15 mouse cellular contexts compared by ENCODE assay signal in genomic region chr8:121570801-121571200, GRCm38 (mm10). TPM values are rescaled to one million over a fixed set of nuclear protein-coding genes. Genes with fewer than 3 reads are reported as not detected.
A peak's percentile ranks its signal among the peaks of the same experiment; 100 is the strongest.
DNase-seq lines count a peak whose midpoint lies in the region; ATAC-seq lines count a peak whose summit lies in the region.
"Had no signal": no experiment of that assay in that cellular context is flagged by ENCODE, and none has a peak within 500 bp of the region (broad histone marks: within the 10 kb centered on the region; RNA-seq: fewer than 3 reads in every experiment).

No protein-coding gene starts in this region.

- H3K27me3 ChIP-seq in heart, embryonic 12.5 days (replicated peaks): no peaks in the 10 kb centered on the region
- H3K27me3 ChIP-seq in lung, embryonic 16.5 days (ENCODE audit: control insufficient read depth, insufficient read depth, low read depth, low read length): no peaks in the 10 kb centered on the region
- no peaks in the 10 kb centered on the region for H3K27me3 ChIP-seq in midbrain, embryonic 10.5 days (ENCODE audit: low read depth, poor library complexity, severe bottlenecking)
- H3K27me3 ChIP-seq: embryonic facial prominence, embryonic 15.5 days had no signal

- no peak for DNase-seq in heart, postnatal 10 days
- no peak for DNase-seq in lung, postnatal 25 days (ENCODE audit: low spot score)
- DNase-seq in brain, adult 2 months (ENCODE audit: low read depth, low spot score): peak; percentile 36
- DNase-seq in ovary, adult 18-20 months (ENCODE audit: low spot score): no peak
- DNase-seq in midbrain, embryonic 10.5 days (ENCODE audit: low spot score): no peak
- DNase-seq: cerebellum, postnatal 25 days; kidney, adult 11 months; right cerebral cortex, postnatal 4 days had no signal

- no peak overlapping the region for H3K9ac ChIP-seq in heart, embryonic 12.5 days
- peak overlapping the region; percentile 24 for H3K9ac ChIP-seq in lung, embryonic 16.5 days (ENCODE audit: low read length)
- H3K9ac ChIP-seq: embryonic facial prominence, embryonic 15.5 days had no signal

- H3K4me3 ChIP-seq in heart, embryonic 12.5 days: peak overlapping the region; percentile 8; the same call in 1 of the 2 replicates
- peak overlapping the region; percentile 28 for H3K4me3 ChIP-seq in lung, embryonic 16.5 days (ENCODE audit: low read length)
- H3K4me3 ChIP-seq in macrophage (ENCODE audit: inconsistent target): peak overlapping the region; percentile 5; the same call in 1 of the 2 replicates
- H3K4me3 ChIP-seq in midbrain, embryonic 10.5 days: no peak overlapping the region
- H3K4me3 ChIP-seq: embryonic facial prominence, embryonic 15.5 days had no signal

- 73% methylated on average over 17 of the region's 17 CpGs for WGBS in heart, embryonic 12.5 days
- 48% methylated on average over 17 of the region's 17 CpGs for WGBS in lung, embryonic 16.5 days
- 49% methylated on average over 17 of the region's 17 CpGs for WGBS in macrophage (ENCODE audit: missing documents)
- WGBS in midbrain, embryonic 10.5 days: 84% methylated on average over 17 of the region's 17 CpGs

- H3K4me2 ChIP-seq in heart, embryonic 12.5 days: peak overlapping the region; percentile 31; the same call in 1 of the 2 replicates
- peak overlapping the region; percentile 43 for H3K4me2 ChIP-seq in lung, embryonic 16.5 days (ENCODE audit: low read depth, low read length)
- H3K4me2 ChIP-seq: embryonic facial prominence, embryonic 15.5 days had no signal

- intact Hi-C loops in heart, postnatal 10 days (cut with DNase I): no loop called here

- peaks cover 57% of the 10 kb centered on the region; the same call in 1 of the 2 replicates for H3K79me2 ChIP-seq in macrophage (ENCODE audit: inconsistent target)

- no peak overlapping the region for H3K27ac ChIP-seq in heart, embryonic 12.5 days (ENCODE audit: poor library complexity, severe bottlenecking)
- H3K27ac ChIP-seq in lung, embryonic 16.5 days (ENCODE audit: low read length): peak overlapping the region; percentile 61
- H3K27ac ChIP-seq in macrophage: 0 out of 2 replicates have a peak overlapping the region, but pooled peaks have one; percentile 8
- H3K27ac ChIP-seq in midbrain, embryonic 10.5 days (replicated peaks): no peak overlapping the region
- H3K27ac ChIP-seq: embryonic facial prominence, embryonic 15.5 days had no signal

- no peak for ATAC-seq in heart, embryonic 12.5 days (ENCODE audit: insufficient number of reproducible peaks, low FRiP score)
- peak; percentile 47 for ATAC-seq in lung, embryonic 16.5 days (ENCODE audit: low read depth)

- H3K4me1 ChIP-seq in heart, embryonic 12.5 days (replicated peaks): peaks cover 29% of the 10 kb centered on the region
- peaks cover 21% of the 10 kb centered on the region; the same call in 1 of the 2 replicates for H3K4me1 ChIP-seq in lung, embryonic 16.5 days (replicated peaks; ENCODE audit: control insufficient read depth, insufficient read depth, low read length)
- peaks cover 53% of the 10 kb centered on the region for H3K4me1 ChIP-seq in midbrain, embryonic 10.5 days

- no peaks in the 10 kb centered on the region for H3K36me3 ChIP-seq in heart, embryonic 12.5 days
- no peaks in the 10 kb centered on the region for H3K36me3 ChIP-seq in lung, embryonic 16.5 days (ENCODE audit: control insufficient read depth, insufficient read depth, low read length)
- H3K36me3 ChIP-seq in macrophage (ENCODE audit: inconsistent target): no peaks in the 10 kb centered on the region
- peaks cover 3% of the 10 kb centered on the region; the same call in 1 of the 2 replicates for H3K36me3 ChIP-seq in midbrain, embryonic 10.5 days

- H3K9me3 ChIP-seq in heart, embryonic 12.5 days (replicated peaks): no peaks in the 10 kb centered on the region
- no peaks in the 10 kb centered on the region for H3K9me3 ChIP-seq in lung, embryonic 16.5 days (ENCODE audit: control insufficient read depth, low read length)
- no peaks in the 10 kb centered on the region for H3K9me3 ChIP-seq in midbrain, embryonic 10.5 days (replicated peaks)
- H3K9me3 ChIP-seq: embryonic facial prominence, embryonic 15.5 days had no signal

RNA-seq across cellular contexts. Expression of gene Fbxo31, which starts 7.8 kb away (rescaled TPM):
- 13.7 and 15.7 TPM in 2 replicates for polyA plus RNA-seq in heart, embryonic 12.5 days (2016; fragmentation: Nextera tagmentation; extraction: Ambion mirVana)
- total RNA-seq in heart, postnatal 10 days (2021): 10 to 100 TPM; 30.2 to 51.0 TPM
- 12.0 and 12.9 TPM in 2 replicates for polyA plus RNA-seq in lung, embryonic 16.5 days (2015; fragmentation: Nextera tagmentation; extraction: Ambion mirVana)
- 10 to 100 TPM in 7 of 26 experiments, 1 to 10 TPM in 16, under 1 TPM in 3; 0.17 to 16.4 (median 4.8) TPM for total RNA-seq in macrophage (2018; cell fraction: chromatin; rRNA removed)
- 1 to 10 TPM; 2.6 to 8.9 (median 5.7) TPM for total RNA-seq in macrophage (2018; cell fraction: cytosol; rRNA removed)
- total RNA-seq in macrophage (2018; cell fraction: nucleus; rRNA removed): 10 to 100 TPM in 3 of 26 experiments, 1 to 10 TPM in 22, under 1 TPM in 1; 0.98 to 15.3 (median 5.2) TPM
- 3.7 to 7.2 TPM (median 6.6 TPM) in 3 replicates for polyA plus RNA-seq in macrophage (2018)
- 14.8 TPM in 2 replicates for polyA plus RNA-seq in midbrain, embryonic 10.5 days (2016; fragmentation: Nextera tagmentation; extraction: Ambion mirVana)

RNA-seq across cellular contexts. Expression of gene Map1lc3b, which starts 19.4 kb away (rescaled TPM):
- polyA plus RNA-seq in heart, embryonic 12.5 days (2016; fragmentation: Nextera tagmentation; extraction: Ambion mirVana): 176 and 182 TPM in 2 replicates
- total RNA-seq in heart, postnatal 10 days (2021): 100 to 1,000 TPM; 181 to 187 TPM
- polyA plus RNA-seq in lung, embryonic 16.5 days (2015; fragmentation: Nextera tagmentation; extraction: Ambion mirVana): 211 and 234 TPM in 2 replicates
- total RNA-seq in macrophage (2018; cell fraction: chromatin; rRNA removed): 10 to 100 TPM; 36.1 to 89.7 (median 52.6) TPM
- 100 to 1,000 TPM in 13 of 26 experiments, 10 to 100 TPM in 13; 74.3 to 164 (median 102) TPM for total RNA-seq in macrophage (2018; cell fraction: cytosol; rRNA removed)
- total RNA-seq in macrophage (2018; cell fraction: nucleus; rRNA removed): 10 to 100 TPM; 40.1 to 92.9 (median 52.1) TPM
- polyA plus RNA-seq in macrophage (2018): 97.3 to 168 TPM (median 103 TPM) in 3 replicates
- 208 and 250 TPM in 2 replicates for polyA plus RNA-seq in midbrain, embryonic 10.5 days (2016; fragmentation: Nextera tagmentation; extraction: Ambion mirVana)

RNA-seq across cellular contexts. Expression of gene 1700018B08Rik, which starts 26.7 kb away (rescaled TPM):
- not detected in 2 replicates for polyA plus RNA-seq in heart, embryonic 12.5 days (2016; fragmentation: Nextera tagmentation; extraction: Ambion mirVana)
- total RNA-seq in heart, postnatal 10 days (2021): not detected
- polyA plus RNA-seq in lung, embryonic 16.5 days (2015; fragmentation: Nextera tagmentation; extraction: Ambion mirVana): not detected in 2 replicates
- not detected for total RNA-seq in macrophage (2018; cell fraction: chromatin; rRNA removed)
- not detected for total RNA-seq in macrophage (2018; cell fraction: cytosol; rRNA removed)
- total RNA-seq in macrophage (2018; cell fraction: nucleus; rRNA removed): not detected
- polyA plus RNA-seq in macrophage (2018): not detected in 3 replicates
- polyA plus RNA-seq in midbrain, embryonic 10.5 days (2016; fragmentation: Nextera tagmentation; extraction: Ambion mirVana): not detected in 2 replicates
- total RNA-seq: hematopoietic stem cell, adult 5-6 weeks had no signal
- polyA plus RNA-seq: brain, embryonic 14.5 days; embryonic facial prominence, embryonic 15.5 days; stomach, embryonic 14.5 days had no signal

Comparison
In these comparisons a context has a peak if more than half of its experiments do, and no peak if none do; other contexts are left out.
1. H3K27ac ChIP-seq: peak in lung, embryonic 16.5 days (single experiment) and macrophage (single experiment); none in heart, embryonic 12.5 days (single experiment) and midbrain, embryonic 10.5 days (single experiment).